Mouse (Mus musculus): ENCODE data around the gene Fam3a. TPM values are rescaled to one million over a fixed set of nuclear protein-coding genes. Genes with fewer than 3 reads are reported as not detected.

Gene Fam3a
- total RNA-seq, 4 experiments from 2014 or later = 25.4 to 44.8 (median 33.5) TPM

Other genes with a start within 250 kb of the Fam3a start
- gene Tex28, start 225.4 kb downstream of the Fam3a start, total RNA-seq (2022) = not detected
- not detected for gene Tktl1, start 216.0 kb downstream of the Fam3a start, total RNA-seq (2022)
- gene Flna, start 143.5 kb downstream of the Fam3a start, total RNA-seq (2022) = 100 to 1,000 TPM; 133 to 200 (median 168) TPM
- 10 to 100 TPM; 47.9 to 68.8 (median 57.1) TPM for gene Emd, start 138.6 kb downstream of the Fam3a start, total RNA-seq (2022)
- gene Rpl10, start 122.5 kb downstream of the Fam3a start, total RNA-seq (2022) = 100 to 1,000 TPM; 315 to 542 (median 416) TPM
- gene Taz, start 111.4 kb downstream of the Fam3a start, total RNA-seq (2022) = 100 to 1,000 TPM in 2 of 4 experiments, 10 to 100 TPM in 2; 82.9 to 124 (median 103) TPM
- gene Dnase1l1, start 110.9 kb downstream of the Fam3a start, total RNA-seq (2022) = 10 to 100 TPM; 16.3 to 28.6 (median 21.8) TPM
- 100 to 1,000 TPM; 246 to 263 (median 258) TPM for gene Atp6ap1, start 96.2 kb downstream of the Fam3a start, total RNA-seq (2022)
- 100 to 1,000 TPM; 219 to 342 (median 266) TPM for gene Gdi1, start 88.3 kb downstream of the Fam3a start, total RNA-seq (2022)
- gene Fam50a, start 80.2 kb downstream of the Fam3a start, total RNA-seq (2022) = 10 to 100 TPM; 62.3 to 82.0 (median 71.6) TPM
- gene Plxna3, start 64.2 kb downstream of the Fam3a start, total RNA-seq (2022) = 10 to 100 TPM in 3 of 4 experiments, 1 to 10 TPM in 1; 7.2 to 29.6 (median 19.1) TPM
- gene Lage3, start 39.7 kb downstream of the Fam3a start, total RNA-seq (2022) = 10 to 100 TPM; 50.0 to 63.9 (median 53.6) TPM
- gene Ubl4a, start 20.1 kb downstream of the Fam3a start, total RNA-seq (2022) = 10 to 100 TPM; 65.7 to 68.0 (median 66.7) TPM
- gene Slc10a3, start 19.9 kb downstream of the Fam3a start, total RNA-seq (2022) = 10 to 100 TPM; 22.6 to 29.6 (median 26.1) TPM
- 100 to 1,000 TPM in 2 of 4 experiments, 10 to 100 TPM in 2; 68.7 to 107 (median 88.8) TPM for gene Ikbkg, start within 50 bp of the Fam3a start, total RNA-seq (2022)
- gene G6pdx, start 35.9 kb upstream of the Fam3a start, total RNA-seq (2022) = 100 to 1,000 TPM; 190 to 204 (median 198) TPM
- not detected for gene Gm6880, start 88.1 kb upstream of the Fam3a start, total RNA-seq (2022)
- gene Olfr1326-ps1, start 181.6 kb upstream of the Fam3a start, total RNA-seq (2022) = not detected
- not detected for gene Olfr1325, start 199.4 kb upstream of the Fam3a start, total RNA-seq (2022)